Mouse (Mus musculus) small intestine, adult 2 months (tissue): Measurements from ENCODE around the gene Etv4.
A peak's percentile ranks its signal among the peaks of the same experiment; 100 is the strongest.

Source experiments
- CTCF ChIP-seq: fragments of 200-500 bp; IDR thresholded peaks from 2 replicates; pipeline ENCODE4 v1.5.1; 2012; ENCODE audit warnings: low read depth, mild to moderate bottlenecking, control low read depth, inconsistent platforms, low read length, moderate library complexity, mixed read lengths; ENCODE audit not compliant: insufficient replicate concordance, insufficient read length; ENCODE audit errors: extremely low read depth
- POLR2A ChIP-seq: fragments of 200-500 bp; IDR thresholded peaks from 2 replicates; pipeline ENCODE4 v1.6.1; 2012; ENCODE audit warnings: low read depth, mild to moderate bottlenecking, control low read depth, inconsistent platforms, low read length, moderate library complexity

DNA sequence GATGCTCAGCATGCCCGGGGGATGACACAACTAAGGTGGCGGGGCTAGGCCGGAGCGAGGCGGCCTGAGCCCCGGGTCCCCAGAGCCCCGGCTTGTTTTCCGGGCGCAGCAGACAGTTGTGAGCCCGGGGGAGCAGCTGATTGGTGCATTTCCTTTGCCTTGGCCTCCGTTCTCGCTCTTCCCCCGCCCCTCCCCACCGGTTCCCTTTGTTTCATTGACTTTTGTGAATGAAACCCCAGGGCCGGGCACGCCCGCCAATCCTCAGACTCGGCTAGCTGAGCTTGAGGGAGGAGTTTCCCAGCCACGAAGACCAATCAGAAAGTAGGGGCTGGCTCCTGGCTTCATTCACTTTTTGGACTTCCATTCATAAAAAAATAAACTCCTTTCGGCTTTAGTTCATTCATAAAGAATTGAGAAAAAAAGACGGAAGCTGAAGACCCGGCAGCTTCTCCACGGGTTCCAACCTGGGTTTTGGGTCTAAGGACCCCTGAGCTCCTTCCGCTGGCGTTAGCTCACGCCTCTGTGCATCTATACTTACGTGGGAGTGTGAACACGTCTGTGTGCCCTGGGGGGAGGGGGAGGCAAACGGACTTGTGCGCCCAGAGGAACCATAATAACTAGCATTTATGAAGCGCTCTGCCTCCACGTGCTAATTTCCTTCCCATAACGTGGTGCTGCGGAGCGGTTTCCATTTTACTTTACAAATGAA lies at the start of gene Etv4:
- TF ChIP-seq CTCF (no peak), POLR2A (0 out of 2 replicates have a peak, but pooled peaks have one; percentile 10)
